Mouse (Mus musculus): Measurements from ENCODE around the gene Ano1. TPM values are rescaled to one million over a fixed set of nuclear protein-coding genes. Genes with fewer than 3 reads are reported as not detected.
A peak's percentile ranks its signal among the peaks of the same experiment; 100 is the strongest.

Ano1 gene
- polyA plus RNA-seq, 1 experiment = 92.3 TPM

DNA sequence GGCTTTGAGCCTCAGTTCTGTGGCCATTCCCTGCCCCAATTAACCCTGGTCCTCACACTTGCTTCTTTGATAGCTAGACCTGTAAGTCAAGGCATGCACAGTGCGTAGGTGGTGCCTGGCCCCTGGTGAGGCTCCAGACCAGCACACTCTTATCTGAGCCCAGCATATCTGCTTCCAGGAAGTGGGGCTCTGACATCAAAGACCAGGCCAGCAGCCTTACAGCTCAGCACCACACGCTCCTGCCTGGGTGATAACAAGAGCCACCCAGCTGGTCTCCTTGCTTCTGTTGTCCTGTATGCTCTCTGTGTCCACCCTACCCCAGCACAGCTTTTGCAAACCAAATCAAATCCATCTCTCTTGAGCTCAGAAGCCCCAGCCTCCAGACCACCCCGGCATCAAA is 34.8 kb upstream of the Ano1 start:
- WGBS = 42% methylated on average over 3 of the region's 3 CpGs
- Histone ChIP-seq H3K4me1 (ENCODE audit: control insufficient read depth, insufficient read depth, low read length) (no peaks in the 10 kb centered on the region), H3K4me3 (replicated peaks; ENCODE audit: extremely low read depth, low read depth, low read length) (no peak overlapping the region)
- TF ChIP-seq CTCF (IDR thresholded peaks at IDR 0.05; ENCODE audit: insufficient read depth, low read length) (no peak), POLR2A (IDR thresholded peaks at IDR 0.05; ENCODE audit: borderline replicate concordance, extremely low read depth, low read depth, low read length) (no peak)
- DNase-seq = no peak

DNA sequence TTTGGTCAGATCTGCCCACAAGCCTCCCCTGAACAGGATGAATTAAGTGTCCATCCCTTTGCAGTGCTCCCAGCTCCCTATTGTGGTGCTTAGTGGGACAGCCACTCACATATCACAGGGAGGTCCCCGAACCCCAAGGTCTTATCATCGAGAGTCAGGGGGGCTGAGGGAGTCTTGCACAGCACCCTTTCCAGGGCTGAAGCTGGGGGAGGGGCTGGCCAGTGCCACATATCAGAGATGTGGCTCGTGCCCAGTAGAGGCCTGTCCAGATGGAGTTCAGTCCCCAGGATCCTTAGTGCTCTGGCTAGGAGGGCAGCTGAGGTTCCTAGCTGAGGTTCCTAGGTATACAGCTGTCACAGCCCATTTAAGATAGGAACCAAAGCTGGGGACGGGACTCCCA is 32.4 kb upstream of the Ano1 start:
- Histone ChIP-seq H3K4me1 (ENCODE audit: control insufficient read depth, insufficient read depth, low read length) (no peaks in the 10 kb centered on the region), H3K4me3 (replicated peaks; ENCODE audit: extremely low read depth, low read depth, low read length) (no peak overlapping the region)
- TF ChIP-seq POLR2A (IDR thresholded peaks at IDR 0.05; ENCODE audit: borderline replicate concordance, extremely low read depth, low read depth, low read length) = no peak
- no peak for TF ChIP-seq CTCF (IDR thresholded peaks at IDR 0.05; ENCODE audit: insufficient read depth, low read length)
- no peak for DNase-seq
- WGBS = 70% methylated on average over 4 of the region's 4 CpGs

- 85% methylated on average over 1 of the region's 1 CpGs for WGBS
- H3K4me1 ChIP-seq (ENCODE audit: control insufficient read depth, insufficient read depth, low read length) = no peaks in the 10 kb centered on the region
- no peak for DNase-seq
- TF ChIP-seq CTCF (IDR thresholded peaks at IDR 0.05; ENCODE audit: insufficient read depth, low read length) = no peak
- no peak for TF ChIP-seq POLR2A (IDR thresholded peaks at IDR 0.05; ENCODE audit: borderline replicate concordance, extremely low read depth, low read depth, low read length)
- no peak overlapping the region for H3K4me3 ChIP-seq (replicated peaks; ENCODE audit: extremely low read depth, low read depth, low read length)
Measured at GRCm38 (mm10) chr7:144782402-144782801, 30.6 kb upstream of the Ano1 start.

DNA sequence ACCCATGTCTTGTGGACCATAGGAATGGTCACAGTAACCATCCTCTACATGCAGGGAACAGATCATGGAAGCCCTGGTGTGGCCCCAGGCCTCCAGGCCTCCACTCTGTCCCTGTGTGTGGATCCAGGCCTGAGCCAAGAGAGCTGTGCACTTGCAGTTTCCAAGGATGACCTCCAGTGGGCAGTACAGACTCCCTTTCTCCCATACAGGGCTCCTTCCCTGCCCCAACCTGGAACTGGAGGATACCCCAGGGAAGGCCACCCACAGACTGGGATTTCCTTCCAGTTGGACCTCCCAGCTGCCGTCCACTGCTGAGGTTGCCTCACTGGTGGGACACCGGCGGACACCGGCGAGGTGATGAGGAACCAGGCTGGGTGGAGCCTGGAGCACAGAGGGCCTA is 29.6 kb upstream of the Ano1 start:
- Histone ChIP-seq H3K4me1 (ENCODE audit: control insufficient read depth, insufficient read depth, low read length) (no peaks in the 10 kb centered on the region), H3K4me3 (replicated peaks; ENCODE audit: extremely low read depth, low read depth, low read length) (no peak overlapping the region)
- WGBS = 62% methylated on average over 5 of the region's 5 CpGs
- peak; percentile 59 for TF ChIP-seq CTCF (IDR thresholded peaks at IDR 0.05; ENCODE audit: insufficient read depth, low read length)
- TF ChIP-seq POLR2A (IDR thresholded peaks at IDR 0.05; ENCODE audit: borderline replicate concordance, extremely low read depth, low read depth, low read length) = no peak
- no peak for DNase-seq

DNA sequence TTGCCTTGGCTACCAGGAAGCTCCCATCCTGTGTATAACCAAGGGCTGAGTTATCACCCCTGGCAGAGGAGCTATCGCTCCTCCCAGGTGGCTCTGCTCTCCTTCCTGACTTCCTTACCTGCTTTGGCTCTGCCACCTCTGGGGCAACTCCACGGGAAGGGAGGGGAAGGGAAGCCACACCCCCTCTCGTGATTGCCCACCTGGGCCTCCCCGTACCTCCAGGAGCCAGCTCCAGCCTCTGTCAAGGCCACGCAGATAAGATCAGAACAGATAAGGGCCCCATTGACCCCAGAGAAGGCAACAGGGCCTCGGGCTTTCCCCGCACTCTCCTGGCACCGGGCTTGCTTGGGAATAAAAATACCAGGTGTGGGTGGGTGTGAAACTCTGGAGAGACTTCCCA is 28.4 kb upstream of the Ano1 start:
- Histone ChIP-seq H3K4me3 (replicated peaks; ENCODE audit: extremely low read depth, low read depth, low read length) (no peak overlapping the region), H3K4me1 (ENCODE audit: control insufficient read depth, insufficient read depth, low read length) (no peaks in the 10 kb centered on the region)
- no peak for DNase-seq
- 45% methylated on average over 8 of the region's 8 CpGs for WGBS
- no peak for TF ChIP-seq CTCF (IDR thresholded peaks at IDR 0.05; ENCODE audit: insufficient read depth, low read length)
- TF ChIP-seq POLR2A (IDR thresholded peaks at IDR 0.05; ENCODE audit: borderline replicate concordance, extremely low read depth, low read depth, low read length) = no peak

DNA sequence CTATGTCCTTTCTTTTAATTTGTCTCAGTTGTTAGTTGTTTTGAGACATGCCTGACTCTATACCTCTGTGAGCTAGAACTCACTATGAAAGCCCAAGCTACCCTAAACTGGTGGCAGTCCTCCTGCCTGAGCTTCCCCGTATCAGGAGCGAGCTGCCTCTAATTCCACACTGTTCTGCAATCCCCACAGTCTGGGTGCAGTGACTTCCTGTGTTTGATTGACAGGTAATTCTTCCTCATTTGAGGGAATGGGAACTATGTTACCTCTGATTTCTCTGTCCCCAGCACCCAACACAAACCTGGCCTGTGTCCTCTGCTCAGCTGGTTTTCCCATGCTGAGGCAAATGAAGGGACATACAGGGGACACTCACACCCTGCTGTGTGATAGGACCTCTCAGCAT is 27.9 kb upstream of the Ano1 start:
- DNase-seq = no peak
- H3K4me1 ChIP-seq (ENCODE audit: control insufficient read depth, insufficient read depth, low read length) = no peaks in the 10 kb centered on the region
- H3K4me3 ChIP-seq (replicated peaks; ENCODE audit: extremely low read depth, low read depth, low read length) = no peak overlapping the region
- 65% methylated on average over 2 of the region's 2 CpGs for WGBS
- TF ChIP-seq CTCF (IDR thresholded peaks at IDR 0.05; ENCODE audit: insufficient read depth, low read length) (no peak), POLR2A (IDR thresholded peaks at IDR 0.05; ENCODE audit: borderline replicate concordance, extremely low read depth, low read depth, low read length) (no peak)

DNA sequence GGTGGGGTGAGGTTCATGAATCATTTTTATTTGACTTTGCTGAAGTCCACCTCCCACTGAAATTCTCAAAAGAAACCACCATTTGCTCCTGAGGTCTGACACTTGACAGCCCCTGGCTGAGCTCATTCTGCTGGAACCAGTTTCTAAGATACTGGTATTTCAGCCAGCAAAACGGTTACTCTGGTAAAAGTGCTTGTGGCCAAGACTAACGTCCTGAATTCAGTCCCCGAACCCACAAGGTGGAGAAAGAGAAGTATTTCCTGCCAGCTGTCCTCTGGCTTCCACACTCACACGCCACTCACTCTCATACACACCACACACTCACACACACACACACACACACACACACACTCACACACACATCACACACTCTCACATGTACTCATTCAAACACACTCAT is 26.0 kb upstream of the Ano1 start:
- H3K4me1 ChIP-seq (ENCODE audit: control insufficient read depth, insufficient read depth, low read length) = no peaks in the 10 kb centered on the region
- WGBS = 31% methylated on average over 4 of the region's 4 CpGs
- TF ChIP-seq POLR2A (IDR thresholded peaks at IDR 0.05; ENCODE audit: borderline replicate concordance, extremely low read depth, low read depth, low read length) (no peak), CTCF (IDR thresholded peaks at IDR 0.05; ENCODE audit: insufficient read depth, low read length) (no peak)
- DNase-seq = no peak
- H3K4me3 ChIP-seq (replicated peaks; ENCODE audit: extremely low read depth, low read depth, low read length) = no peak overlapping the region

- H3K4me3 ChIP-seq (replicated peaks; ENCODE audit: extremely low read depth, low read depth, low read length) = no peak overlapping the region
Measured at GRCm38 (mm10) chr7:144775804-144776447, 24.2 kb upstream of the Ano1 start.

DNA sequence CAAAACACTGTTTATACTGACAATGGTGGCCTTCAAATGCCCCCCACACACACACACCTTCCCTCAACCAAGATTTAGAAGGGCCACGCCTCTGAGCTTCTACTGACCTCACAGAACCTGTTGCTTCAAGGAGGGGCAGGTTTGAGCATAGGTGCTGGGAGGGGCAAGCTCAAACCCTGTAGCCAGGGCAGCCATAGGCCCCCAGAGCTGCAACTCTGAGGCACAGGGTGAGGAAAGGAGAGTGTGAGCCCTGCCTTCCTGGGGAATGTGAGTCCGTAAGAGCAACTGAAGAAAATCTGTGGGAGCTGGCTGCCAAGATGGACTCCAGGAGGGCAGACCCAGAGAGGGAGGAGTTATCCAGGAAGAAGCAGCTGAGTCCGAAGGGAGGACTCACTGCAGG is 23.4 kb upstream of the Ano1 start:
- 58% methylated on average over 3 of the region's 3 CpGs for WGBS
- no peaks in the 10 kb centered on the region for H3K4me1 ChIP-seq (ENCODE audit: control insufficient read depth, insufficient read depth, low read length)
- no peak overlapping the region for H3K4me3 ChIP-seq (replicated peaks; ENCODE audit: extremely low read depth, low read depth, low read length)
- peak; percentile 17 for DNase-seq
- TF ChIP-seq CTCF (IDR thresholded peaks at IDR 0.05; ENCODE audit: insufficient read depth, low read length) = no peak
- TF ChIP-seq POLR2A (IDR thresholded peaks at IDR 0.05; ENCODE audit: borderline replicate concordance, extremely low read depth, low read depth, low read length) = no peak

More at GRCm38 (mm10) chr7:144775804-144776447, 24.2 kb upstream of the Ano1 start:
- peak; percentile 91 for DNase-seq
- H3K4me1 ChIP-seq (ENCODE audit: control insufficient read depth, insufficient read depth, low read length) = no peaks in the 10 kb centered on the region
- peak; percentile 88 for TF ChIP-seq CTCF (IDR thresholded peaks at IDR 0.05; ENCODE audit: insufficient read depth, low read length)
- no peak for TF ChIP-seq POLR2A (IDR thresholded peaks at IDR 0.05; ENCODE audit: borderline replicate concordance, extremely low read depth, low read depth, low read length)
- 31% methylated on average over 6 of the region's 6 CpGs for WGBS

DNA sequence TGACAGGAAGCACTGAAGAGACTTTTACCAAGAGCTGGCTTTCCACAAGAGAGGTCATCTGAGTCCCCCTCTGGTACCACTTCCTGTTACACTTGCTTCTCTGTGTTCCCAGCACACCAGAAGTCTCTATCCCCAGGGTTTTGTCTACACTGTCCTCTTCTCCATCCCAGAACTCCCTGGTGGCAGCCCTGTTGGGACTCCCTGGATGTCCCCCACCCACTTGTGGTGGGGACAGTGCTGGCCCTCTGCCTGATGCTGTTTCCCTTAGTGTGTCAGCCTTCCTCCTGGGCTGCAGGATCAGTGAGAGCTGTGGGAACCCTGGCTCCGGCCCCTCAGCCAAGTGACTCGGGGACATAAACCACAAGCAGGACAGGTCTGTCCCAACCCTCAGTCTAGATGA is 22.5 kb upstream of the Ano1 start:
- whole genome bisulfite sequencing = 69% methylated on average over 2 of the region's 2 CpGs
- no peak for DNase-seq
- Histone ChIP-seq H3K4me1 (ENCODE audit: control insufficient read depth, insufficient read depth, low read length) (no peaks in the 10 kb centered on the region), H3K4me3 (replicated peaks; ENCODE audit: extremely low read depth, low read depth, low read length) (no peak overlapping the region)
- TF ChIP-seq POLR2A (IDR thresholded peaks at IDR 0.05; ENCODE audit: borderline replicate concordance, extremely low read depth, low read depth, low read length) (no peak), CTCF (IDR thresholded peaks at IDR 0.05; ENCODE audit: insufficient read depth, low read length) (no peak)

Data from lung, adult 2 months (tissue).